Mouse (Mus musculus) erythroblast, embryonic 14.5 days (primary cell): ENCODE measurements around the gene Cnnm2.

Experiments
- GATA1 ChIP-seq: IDR thresholded peaks from 2 replicates; pipeline ENCODE4 v1.6.1; 2012; ENCODE audit warnings: low read length, inconsistent platforms, mixed read lengths
- TAL1 ChIP-seq: IDR thresholded peaks from 3 replicates; pipeline ENCODE4 v1.6.1; 2012; ENCODE audit warnings: low read length, inconsistent platforms, mixed read lengths

DNA sequence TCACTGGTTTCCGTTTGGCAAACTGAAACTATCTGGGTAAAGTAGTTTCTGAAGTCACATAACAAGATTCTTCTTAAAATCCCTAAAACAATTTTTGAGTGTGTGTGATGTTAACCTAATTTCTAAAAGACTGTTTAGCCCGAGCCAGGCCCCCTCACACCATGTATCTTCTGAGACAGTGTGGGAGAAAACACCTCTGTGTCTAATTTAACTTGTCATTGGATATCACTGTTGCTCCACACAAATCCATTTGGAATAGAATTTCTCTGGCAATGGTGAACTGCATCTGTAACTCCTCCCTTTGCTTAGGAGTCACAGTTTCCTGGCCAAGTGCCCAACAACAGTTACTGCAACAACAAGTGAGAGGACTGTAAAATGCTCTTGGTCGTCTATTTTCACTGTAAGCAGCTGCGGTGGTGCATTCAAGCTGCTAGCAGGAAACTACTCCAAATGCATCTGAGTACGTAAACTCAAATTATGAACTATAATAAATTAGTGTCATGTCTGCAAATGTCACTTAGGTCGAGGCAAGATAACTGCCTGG lies 167.7 kb downstream of the Cnnm2 start:
- TF ChIP-seq GATA1 (no peak), TAL1 (no peak)
